Mouse (Mus musculus) G1E (cell line): ENCODE measurements around the gene Foxm1. TPM values are rescaled to one million over a fixed set of nuclear protein-coding genes. Genes with fewer than 3 reads are reported as not detected.
A peak's percentile ranks its signal among the peaks of the same experiment; 100 is the strongest.

Experiments used
- ATAC-seq: 2 replicates; pipeline ENCODE4 v1.8.0; 2016; ENCODE audit warnings: mild to moderate bottlenecking; ENCODE audit not compliant: insufficient number of reproducible peaks, poor library complexity, low FRiP score, severe bottlenecking; ENCODE audit errors: extremely low read depth
- DNase-seq: peaks from one replicate; pipeline ENCODE4 v3.0.0; 2012; ENCODE audit warnings: low spot score
- H3K27me3 ChIP-seq: 2 replicates; pipeline ENCODE4 v1.6.1; 2012; ENCODE audit warnings: mild to moderate bottlenecking, low read length, inconsistent platforms; ENCODE audit not compliant: insufficient read depth
- H3K36me3 ChIP-seq: replicated peaks from 2 replicates; pipeline ENCODE3; 2012; ENCODE audit warnings: mild to moderate bottlenecking, inconsistent platforms
- H3K4me1 ChIP-seq: 2 replicates; pipeline ENCODE4 v1.6.1; 2012; ENCODE audit warnings: low read depth, low read length, inconsistent platforms, mixed read lengths; ENCODE audit not compliant: insufficient read depth
- H3K4me3 ChIP-seq: 2 replicates; pipeline ENCODE4 v1.5.1; 2012; ENCODE audit warnings: low read depth, mild to moderate bottlenecking, inconsistent platforms, low read length, moderate library complexity, mixed read lengths
- H3K9me3 ChIP-seq: replicated peaks from 2 replicates; pipeline ENCODE4 v1.6.1; 2012; ENCODE audit warnings: inconsistent platforms
- CTCF ChIP-seq: IDR thresholded peaks from 2 replicates; pipeline ENCODE4 v1.5.1; 2012; ENCODE audit warnings: low read depth, low read length, inconsistent platforms, mixed read lengths
- GATA1 ChIP-seq: IDR thresholded peaks from 2 replicates; pipeline ENCODE4 v1.6.1; 2012; ENCODE audit warnings: borderline replicate concordance, low read length, inconsistent platforms, mixed read lengths
- GATA2 ChIP-seq: IDR thresholded peaks from 2 replicates; pipeline ENCODE4 v1.6.1; 2012; ENCODE audit warnings: low read depth, low read length, inconsistent platforms, borderline replicate concordance
- POLR2AphosphoS5 ChIP-seq: IDR thresholded peaks from 2 replicates; pipeline ENCODE4 v1.6.1; 2012; ENCODE audit warnings: low read depth, low read length, inconsistent platforms; ENCODE audit not compliant: insufficient replicate concordance
- TAL1 ChIP-seq: conservative IDR thresholded peaks from 2 replicates; pipeline ENCODE4 v1.6.1; 2012; ENCODE audit warnings: low read depth, low read length, inconsistent platforms, mixed read lengths
- polyA plus RNA-seq: library from polyadenylated mRNA; stranded (reverse); fragments of >175 nt; gene quantifications from 2 replicates; pipeline ENCODE4 v1.2.3, GENCODE M21; 2012
- total RNA-seq, 2 experiments: library from RNA; stranded (forward) in 1 of 2; stranded (reverse) in 1 of 2; fragments of 200-1000 nt in 1 of 2; fragments of >200 nt in 1 of 2; fragmentation: Nextera tagmentation in 1 of 2; gene quantifications; 2 replicates each; pipeline ENCODE4 v1.2.3; 2014 to 2017

Foxm1 gene
- total and polyA plus RNA-seq, 3 experiments, result 18.9 to 121 (median 76.3) TPM

DNA sequence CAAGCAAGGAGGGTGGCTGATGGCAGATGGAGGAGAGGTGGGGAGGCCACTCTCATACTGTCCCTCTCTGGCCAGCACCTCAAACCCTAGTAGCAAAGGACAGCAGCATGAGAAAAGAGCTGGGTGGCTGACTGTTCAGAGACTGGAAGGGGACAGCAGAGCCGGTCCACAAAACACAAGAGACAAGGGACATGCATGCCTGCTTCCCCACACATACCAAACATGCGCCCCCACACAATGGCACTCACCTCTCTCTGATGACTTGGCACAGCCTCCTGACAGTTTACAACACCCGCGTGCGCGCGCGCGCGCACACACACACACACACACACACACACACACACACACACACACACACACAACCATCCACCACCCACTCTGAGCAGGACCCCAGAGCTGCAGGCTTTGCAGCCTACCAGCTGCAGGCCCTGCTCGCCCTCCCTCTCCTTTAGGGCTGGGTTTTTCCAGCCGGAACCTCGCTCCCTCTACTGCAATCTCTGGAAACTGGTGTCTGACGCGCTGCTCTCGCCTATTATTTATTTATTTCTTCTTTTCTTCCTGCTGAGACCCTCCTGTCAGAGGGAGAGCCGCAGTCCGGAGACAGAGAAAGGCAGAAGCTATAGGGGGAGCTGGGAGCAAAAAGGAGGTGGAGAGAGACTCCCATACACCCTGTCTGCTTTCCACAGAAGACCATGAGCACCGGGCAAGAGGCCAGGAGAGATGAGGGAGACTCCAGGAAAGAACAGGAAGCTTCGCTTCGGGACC, 36.8 kb downstream of the Foxm1 start:
- ATAC-seq, result no peak
- no peak for TF ChIP-seq TAL1
- TF ChIP-seq CTCF, result no peak
- TF ChIP-seq GATA1, result no peak
- TF ChIP-seq POLR2AphosphoS5, result no peak
- H3K4me1 ChIP-seq, result no peaks in the 10 kb centered on the region
- no peak overlapping the region for H3K4me3 ChIP-seq
- no peaks in the 10 kb centered on the region for H3K9me3 ChIP-seq
- peaks cover 9% of the 10 kb centered on the region for H3K27me3 ChIP-seq
- no peak for DNase-seq
- H3K36me3 ChIP-seq, result no peaks in the 10 kb centered on the region

- H3K4me1 ChIP-seq, result no peaks in the 10 kb centered on the region
- peaks cover 7% of the 10 kb centered on the region for H3K27me3 ChIP-seq
- TF ChIP-seq TAL1, result no peak
- no peak for TF ChIP-seq GATA2
- TF ChIP-seq POLR2AphosphoS5, result no peak
- TF ChIP-seq GATA1, result no peak
- TF ChIP-seq CTCF, result no peak
- H3K9me3 ChIP-seq, result no peaks in the 10 kb centered on the region
- ATAC-seq (no peak), DNase-seq (no peak)
- H3K4me3 ChIP-seq, result no peak overlapping the region
- peaks cover 39% of the 10 kb centered on the region for H3K36me3 ChIP-seq
Observed at GRCm38 (mm10) chr6:128404708-128405107, 41.9 kb downstream of the Foxm1 start.

DNA sequence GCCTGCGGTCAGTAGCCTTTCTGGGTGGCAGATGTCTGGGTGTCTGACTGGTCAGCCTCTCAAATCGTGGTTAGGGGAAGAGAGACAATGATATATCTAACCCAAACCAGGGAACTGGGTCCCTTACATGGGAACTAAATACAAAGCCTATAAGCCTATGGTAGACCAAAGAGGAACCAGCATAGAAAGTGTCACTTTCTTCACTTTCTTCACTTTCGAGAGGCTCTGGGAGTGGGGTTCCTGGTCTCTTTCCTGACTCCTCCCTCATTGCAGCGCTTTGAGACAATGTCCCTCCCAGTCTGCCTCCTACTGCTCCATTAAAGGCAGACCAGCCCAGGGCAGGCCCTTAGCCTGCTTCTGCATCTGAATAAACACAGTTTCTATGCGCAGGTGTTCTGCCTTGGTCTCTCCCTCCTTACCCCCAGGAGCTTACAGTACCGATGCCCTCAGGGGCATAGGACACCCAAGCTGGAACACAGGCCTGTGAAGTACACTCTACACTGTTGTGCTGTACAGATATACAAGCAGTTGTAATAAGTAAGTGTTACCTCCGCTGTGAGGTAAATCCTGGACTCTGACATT, 45.9 kb downstream of the Foxm1 start:
- ATAC-seq, result no peak
- Histone ChIP-seq H3K4me3 (no peak overlapping the region), H3K9me3 (no peaks in the 10 kb centered on the region), H3K4me1 (no peaks in the 10 kb centered on the region), H3K27me3 (no peaks in the 10 kb centered on the region), H3K36me3 (peaks cover 78% of the 10 kb centered on the region)
- TF ChIP-seq TAL1 (no peak), CTCF (no peak), GATA1 (no peak), POLR2AphosphoS5 (no peak), GATA2 (no peak)
- DNase-seq, result no peak

- no peak for DNase-seq
- H3K36me3 ChIP-seq, result peaks cover 92% of the 10 kb centered on the region
- H3K9me3 ChIP-seq, result no peaks in the 10 kb centered on the region
- TF ChIP-seq CTCF (no peak), POLR2AphosphoS5 (no peak), TAL1 (no peak), GATA2 (no peak), GATA1 (no peak)
- ATAC-seq, result no peak
- H3K27me3 ChIP-seq, result no peaks in the 10 kb centered on the region
- H3K4me1 ChIP-seq, result no peaks in the 10 kb centered on the region
- no peak overlapping the region for H3K4me3 ChIP-seq
Observed at GRCm38 (mm10) chr6:128410305-128410704, 47.5 kb downstream of the Foxm1 start.

DNA sequence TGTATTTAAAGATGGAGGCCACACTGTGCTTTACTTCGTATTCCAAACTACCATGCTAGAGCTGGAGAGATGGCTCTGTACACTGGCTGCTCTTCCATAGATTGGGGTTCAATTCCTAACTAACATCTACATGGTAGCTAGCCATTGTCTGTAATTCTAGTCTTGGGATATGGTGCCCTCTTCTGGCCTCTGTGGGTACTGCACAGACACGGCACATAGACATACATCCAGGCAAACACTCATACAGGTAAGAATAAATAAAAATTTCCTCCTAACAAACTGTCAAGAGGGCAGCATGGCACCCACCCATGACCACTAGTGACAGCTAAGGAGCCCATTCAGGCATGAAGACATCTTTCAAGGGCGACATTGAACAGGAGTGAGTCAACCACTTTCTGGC, 48.3 kb downstream of the Foxm1 start:
- Histone ChIP-seq H3K4me3 (no peak overlapping the region), H3K9me3 (no peaks in the 10 kb centered on the region), H3K36me3 (peaks cover 95% of the 10 kb centered on the region), H3K27me3 (no peaks in the 10 kb centered on the region), H3K4me1 (no peaks in the 10 kb centered on the region)
- TF ChIP-seq GATA1, result no peak
- peak; percentile 73 for TF ChIP-seq CTCF
- ATAC-seq (peak; percentile 64; the same call in 1 of the 2 replicates), DNase-seq (peak; percentile 51)

DNA sequence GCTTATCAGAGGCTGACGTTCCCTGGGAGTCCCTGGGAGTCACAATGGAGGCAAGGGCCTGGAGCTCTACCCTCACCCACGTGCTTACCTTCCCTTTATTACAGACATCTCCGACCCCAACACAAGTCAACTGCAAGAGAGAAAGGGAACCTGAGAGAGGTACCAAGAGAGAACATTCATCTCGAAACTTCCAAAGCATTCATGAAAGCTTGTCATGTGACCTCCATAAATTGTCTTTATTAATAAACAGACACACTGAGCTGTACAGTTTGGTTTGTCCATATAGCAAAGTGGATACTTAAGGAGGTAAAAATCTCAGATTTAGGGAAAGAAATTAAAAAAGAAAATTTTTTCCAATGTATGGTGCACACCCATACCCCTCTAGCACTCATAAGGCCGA, 53.4 kb downstream of the Foxm1 start:
- no peak for TF ChIP-seq CTCF
- TF ChIP-seq GATA1, result no peak
- no peak for TF ChIP-seq GATA2
- no peak for TF ChIP-seq POLR2AphosphoS5
- no peak for TF ChIP-seq TAL1
- Histone ChIP-seq H3K9me3 (no peaks in the 10 kb centered on the region), H3K36me3 (peaks cover 80% of the 10 kb centered on the region), H3K4me3 (no peak overlapping the region), H3K4me1 (0 out of 2 replicates have a peak, but pooled peaks cover 2% of the 10 kb centered on the region), H3K27me3 (no peaks in the 10 kb centered on the region)
- DNase-seq (no peak), ATAC-seq (no peak)

- no peak for TF ChIP-seq GATA2
- TF ChIP-seq POLR2AphosphoS5, result no peak
- TF ChIP-seq CTCF, result no peak
- DNase-seq (no peak), ATAC-seq (no peak)
- H3K27me3 ChIP-seq, result no peaks in the 10 kb centered on the region
- H3K36me3 ChIP-seq, result peaks cover 68% of the 10 kb centered on the region
- H3K4me3 ChIP-seq, result no peak overlapping the region
- no peaks in the 10 kb centered on the region for H3K9me3 ChIP-seq
- peaks cover 12% of the 10 kb centered on the region; the same call in 1 of the 2 replicates for H3K4me1 ChIP-seq
Observed at GRCm38 (mm10) chr6:128418076-128418475, 55.3 kb downstream of the Foxm1 start.
